Mouse (Mus musculus) brain, embryonic 14.5 days (tissue): ENCODE measurements at regions not wholly inside any gene's neighbourhood (a gene's known extent, or its start where the extent isn't known, plus 50 kb on each side); places are given as distances from the start of the nearest gene placed in this dataset.

Source experiments
- DNase-seq: peaks from one replicate; pipeline ENCODE4 v3.0.0-alpha.2; 2011; ENCODE audit warnings: low read depth
- CTCF ChIP-seq: fragments of 200-500 bp; IDR thresholded peaks from 2 replicates; pipeline ENCODE4 v1.5.1; 2012; ENCODE audit warnings: inconsistent platforms, mild to moderate bottlenecking, moderate library complexity, borderline replicate concordance; ENCODE audit not compliant: insufficient read depth, insufficient read length; ENCODE audit errors: extremely low read depth
- POLR2A ChIP-seq: fragments of 200-500 bp; IDR thresholded peaks from 2 replicates; pipeline ENCODE4 v1.6.1; 2012; ENCODE audit warnings: mild to moderate bottlenecking, inconsistent platforms, borderline replicate concordance; ENCODE audit not compliant: poor library complexity, insufficient read depth, insufficient read length, severe bottlenecking; ENCODE audit errors: extremely low read depth

GRCm38 (mm10) chr1:185682458-185682750 lies 227.8 kb downstream of the Slc30a10 start:
- DNase-seq = no peak
- TF ChIP-seq POLR2A (no peak), CTCF (no peak)

- TF ChIP-seq POLR2A (no peak), CTCF (peak; percentile 58; the same call in 1 of the 2 replicates)
- DNase-seq = no peak
Measured at GRCm38 (mm10) chr1:185684638-185685037, 230.0 kb downstream of the Slc30a10 start.

GRCm38 (mm10) chr1:185688506-185688905 lies 233.9 kb downstream of the Slc30a10 start:
- TF ChIP-seq POLR2A = no peak
- TF ChIP-seq CTCF = no peak
- DNase-seq = no peak

- TF ChIP-seq POLR2A = no peak
- no peak for TF ChIP-seq CTCF
- no peak for DNase-seq
Measured at GRCm38 (mm10) chr1:185695394-185695793, 240.7 kb downstream of the Slc30a10 start.

GRCm38 (mm10) chr1:185699758-185700157 lies 245.1 kb downstream of the Slc30a10 start:
- peak; percentile 28 for DNase-seq

GRCm38 (mm10) chr1:185726324-185726723 lies 271.7 kb downstream of the Slc30a10 start:
- no peak for DNase-seq
- no peak for TF ChIP-seq CTCF
- no peak for TF ChIP-seq POLR2A

More at GRCm38 (mm10) chr1:185699758-185700157, 245.1 kb downstream of the Slc30a10 start:
- TF ChIP-seq POLR2A = no peak
- no peak for TF ChIP-seq CTCF

- TF ChIP-seq CTCF = no peak
- no peak for TF ChIP-seq POLR2A
- no peak for DNase-seq
Measured at GRCm38 (mm10) chr1:185726811-185727210, 272.2 kb downstream of the Slc30a10 start.

GRCm38 (mm10) chr1:185727749-185728148 lies 273.1 kb downstream of the Slc30a10 start:
- TF ChIP-seq POLR2A (no peak), CTCF (no peak)
- peak; percentile 26 for DNase-seq

GRCm38 (mm10) chr1:185728406-185728805 lies 273.8 kb downstream of the Slc30a10 start:
- DNase-seq = no peak
- no peak for TF ChIP-seq CTCF
- no peak for TF ChIP-seq POLR2A

GRCm38 (mm10) chr1:185731062-185731461 lies 276.4 kb downstream of the Slc30a10 start:
- TF ChIP-seq CTCF (no peak), POLR2A (no peak)
- DNase-seq = peak; percentile 15

GRCm38 (mm10) chr1:185736773-185737172 lies 282.1 kb downstream of the Slc30a10 start:
- TF ChIP-seq POLR2A = no peak
- TF ChIP-seq CTCF = no peak
- no peak for DNase-seq

GRCm38 (mm10) chr1:185741034-185741890 lies 286.6 kb downstream of the Slc30a10 start:
- TF ChIP-seq POLR2A = no peak
- TF ChIP-seq CTCF = no peak
- DNase-seq = peak; percentile 88
